Comparison of ENCODE assay signal across 15 mouse cellular contexts in the genomic region with DNA sequence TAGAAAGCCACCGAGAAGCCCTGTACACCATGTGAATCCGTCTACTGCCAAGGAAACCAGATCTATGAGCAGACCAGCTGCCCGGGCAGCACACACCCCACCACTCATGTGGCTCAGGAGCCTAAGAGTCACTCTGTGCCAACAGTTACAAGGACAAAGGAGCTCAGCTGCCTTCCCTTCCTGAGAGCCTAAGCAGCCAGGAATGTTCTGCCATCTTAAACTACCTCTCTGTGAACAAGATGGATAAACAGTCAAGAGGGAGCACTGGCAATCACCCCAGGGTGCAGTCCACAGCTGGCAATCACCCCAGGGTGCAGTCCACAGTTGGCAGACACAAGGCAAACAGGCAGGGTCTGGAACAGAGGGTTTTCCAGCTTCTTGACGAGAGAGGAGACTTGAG. TPM values are rescaled to one million over a fixed set of nuclear protein-coding genes. Genes with fewer than 3 reads are reported as not detected.
A peak's percentile ranks its signal among the peaks of the same experiment; 100 is the strongest.
DNase-seq lines count a peak whose midpoint lies in the region; ATAC-seq and TF ChIP-seq lines count a peak whose summit lies in the region.
"Had no signal": no experiment of that assay in that cellular context is flagged by ENCODE, and none has a peak within 500 bp of the region (broad histone marks: within the 10 kb centered on the region; RNA-seq: fewer than 3 reads in every experiment).

No protein-coding gene starts in this region.

- intact Hi-C loops in gastrocnemius, postnatal 14 days (cut with DNase I; ENCODE audit: low total_unique reads): no loop called here

- no peak overlapping the region for H3K27ac ChIP-seq in liver, embryonic 13.5 days
- H3K27ac ChIP-seq in lung, postnatal 0 days (ENCODE audit: low read length): peak overlapping the region; percentile 78
- H3K27ac ChIP-seq in neural tube, embryonic 15.5 days (replicated peaks): 0 out of 2 replicates have a peak overlapping the region, but pooled peaks have one; percentile 18
- H3K27ac ChIP-seq: intestine, embryonic 15.5 days; kidney, embryonic 15.5 days; limb, embryonic 12.5 days; midbrain, embryonic 13.5 days had no signal

- no peaks in the 10 kb centered on the region for H3K9me3 ChIP-seq in liver, embryonic 13.5 days (replicated peaks)
- no peaks in the 10 kb centered on the region for H3K9me3 ChIP-seq in lung, postnatal 0 days (ENCODE audit: low read length)
- no peaks in the 10 kb centered on the region for H3K9me3 ChIP-seq in neural tube, embryonic 15.5 days (replicated peaks)
- H3K9me3 ChIP-seq: G1E; intestine, embryonic 15.5 days; kidney, embryonic 15.5 days; limb, embryonic 12.5 days; midbrain, embryonic 13.5 days had no signal

- peak overlapping the region; percentile 27 for H3K9ac ChIP-seq in liver, embryonic 13.5 days
- H3K9ac ChIP-seq in lung, postnatal 0 days (replicated peaks; ENCODE audit: low read depth): no peak overlapping the region
- H3K9ac ChIP-seq in neural tube, embryonic 15.5 days (replicated peaks): no peak overlapping the region
- H3K9ac ChIP-seq: intestine, embryonic 15.5 days; kidney, embryonic 15.5 days; limb, embryonic 12.5 days; lung, embryonic 14.5 days had no signal

- no peak for ATAC-seq in liver, embryonic 13.5 days (ENCODE audit: low read depth)
- peak; percentile 89 for ATAC-seq in lung, postnatal 0 days
- no peak for ATAC-seq in neural tube, embryonic 15.5 days (ENCODE audit: low FRiP score)
- ATAC-seq: intestine, embryonic 15.5 days; midbrain, embryonic 13.5 days had no signal

- H3K4me3 ChIP-seq in liver, embryonic 13.5 days (replicated peaks): no peak overlapping the region
- no peak overlapping the region for H3K4me3 ChIP-seq in lung, postnatal 0 days (ENCODE audit: low read depth, low read length)
- no peak overlapping the region for H3K4me3 ChIP-seq in neural tube, embryonic 15.5 days (replicated peaks)
- H3K4me3 ChIP-seq: intestine, embryonic 15.5 days; kidney, embryonic 15.5 days; limb, embryonic 12.5 days; midbrain, embryonic 13.5 days had no signal

- H3K36me3 ChIP-seq in liver, embryonic 13.5 days: peaks cover 74% of the 10 kb centered on the region
- peaks cover 5% of the 10 kb centered on the region; the same call in 1 of the 2 replicates for H3K36me3 ChIP-seq in lung, postnatal 0 days (ENCODE audit: insufficient read depth, low read length)
- peaks cover 72% of the 10 kb centered on the region for H3K36me3 ChIP-seq in neural tube, embryonic 15.5 days

- no peak for TF ChIP-seq CTCF in lung, postnatal 0 days (IDR thresholded peaks at IDR 0.05)

- peak; percentile 52 for DNase-seq in gastrocnemius, postnatal 25 days
- DNase-seq in gastrocnemius, postnatal 14 days: no peak
- no peak for DNase-seq in liver, embryonic 13.5 days
- no peak for DNase-seq in liver
- DNase-seq in lung, postnatal 0 days (ENCODE audit: low spot score): peak; percentile 91
- no peak for DNase-seq in thymus, postnatal 36 days
- DNase-seq: lung, embryonic 14.5 days; right cerebral cortex, postnatal 4 days; thymus, adult 18-20 months had no signal

- no peak overlapping the region for H3K4me2 ChIP-seq in liver, embryonic 13.5 days
- no peak overlapping the region for H3K4me2 ChIP-seq in lung, postnatal 0 days (replicated peaks; ENCODE audit: low read depth, low read length)
- H3K4me2 ChIP-seq in neural tube, embryonic 15.5 days: no peak overlapping the region
- H3K4me2 ChIP-seq: intestine, embryonic 15.5 days; kidney, embryonic 15.5 days; limb, embryonic 12.5 days; lung, embryonic 14.5 days; midbrain, embryonic 13.5 days had no signal

- TF ChIP-seq EP300 in lung, postnatal 0 days (IDR thresholded peaks at IDR 0.05): peak; percentile 17; the same call in 1 of the 2 replicates

- H3K4me1 ChIP-seq in liver, embryonic 13.5 days (replicated peaks): peaks cover 86% of the 10 kb centered on the region
- H3K4me1 ChIP-seq in lung, postnatal 0 days (ENCODE audit: insufficient read depth, low read depth, low read length): no peaks in the 10 kb centered on the region; the same call in 1 of the 2 replicates
- no peaks in the 10 kb centered on the region for H3K4me1 ChIP-seq in neural tube, embryonic 15.5 days
- H3K4me1 ChIP-seq: intestine, embryonic 15.5 days; kidney, embryonic 15.5 days; limb, embryonic 12.5 days; midbrain, embryonic 13.5 days had no signal

- WGBS in liver, embryonic 13.5 days (ENCODE audit: insufficient replicate concordance): 83% methylated on average over 4 of the region's 4 CpGs
- WGBS in lung, postnatal 0 days: 47% methylated on average over 4 of the region's 4 CpGs
- 77% methylated on average over 4 of the region's 4 CpGs for WGBS in neural tube, embryonic 15.5 days

- no peaks in the 10 kb centered on the region for H3K27me3 ChIP-seq in liver, embryonic 13.5 days
- no peaks in the 10 kb centered on the region for H3K27me3 ChIP-seq in lung, postnatal 0 days (replicated peaks; ENCODE audit: insufficient read depth, low read length)
- no peaks in the 10 kb centered on the region for H3K27me3 ChIP-seq in neural tube, embryonic 15.5 days (replicated peaks)
- H3K27me3 ChIP-seq: intestine, embryonic 15.5 days; kidney, embryonic 15.5 days; limb, embryonic 12.5 days; midbrain, embryonic 13.5 days had no signal

RNA-seq across cellular contexts. Expression of a gene that starts 8.1 kb away (rescaled TPM):
- total RNA-seq in gastrocnemius, postnatal 25 days (2021): 1 to 10 TPM in 1 of 2 experiments, under 1 TPM in 1; 0.87 to 1.4 TPM
- 1 to 10 TPM in 1 of 2 experiments, under 1 TPM in 1; 0.76 to 1.6 TPM for total RNA-seq in gastrocnemius, postnatal 14 days (2021)
- polyA plus RNA-seq in liver, embryonic 13.5 days (2015; fragmentation: Nextera tagmentation; extraction: Ambion mirVana): 9.4 and 9.5 TPM in 2 replicates
- polyA plus RNA-seq in lung, postnatal 0 days (2015; fragmentation: Nextera tagmentation; extraction: Ambion mirVana): 4.2 and 7.5 TPM in 2 replicates
- 0.55 and 1.2 TPM in 2 replicates for polyA plus RNA-seq in neural tube, embryonic 15.5 days (2015; fragmentation: Nextera tagmentation; extraction: Ambion mirVana)

RNA-seq across cellular contexts. Expression of a gene that starts 8.2 kb away (rescaled TPM):
- 10 to 100 TPM; 20.5 to 23.1 TPM for total RNA-seq in gastrocnemius, postnatal 25 days (2021)
- total RNA-seq in gastrocnemius, postnatal 14 days (2021): 10 to 100 TPM; 20.6 to 21.5 TPM
- 103 and 108 TPM in 2 replicates for polyA plus RNA-seq in liver, embryonic 13.5 days (2015; fragmentation: Nextera tagmentation; extraction: Ambion mirVana)
- 116 and 141 TPM in 2 replicates for polyA plus RNA-seq in lung, postnatal 0 days (2015; fragmentation: Nextera tagmentation; extraction: Ambion mirVana)
- 141 and 159 TPM in 2 replicates for polyA plus RNA-seq in neural tube, embryonic 15.5 days (2015; fragmentation: Nextera tagmentation; extraction: Ambion mirVana)

RNA-seq across cellular contexts. Expression of a gene that starts 12.5 kb away (rescaled TPM):
- total RNA-seq in gastrocnemius, postnatal 25 days (2021): under 1 TPM; 0.49 to 0.99 TPM
- total RNA-seq in gastrocnemius, postnatal 14 days (2021): under 1 TPM; 0.40 to 0.45 TPM
- polyA plus RNA-seq in liver, embryonic 13.5 days (2015; fragmentation: Nextera tagmentation; extraction: Ambion mirVana): 2.1 and 2.8 TPM in 2 replicates
- polyA plus RNA-seq in lung, postnatal 0 days (2015; fragmentation: Nextera tagmentation; extraction: Ambion mirVana): 22.3 and 23.0 TPM in 2 replicates
- 1.1 and 4.7 TPM in 2 replicates for polyA plus RNA-seq in neural tube, embryonic 15.5 days (2015; fragmentation: Nextera tagmentation; extraction: Ambion mirVana)

RNA-seq across cellular contexts. Expression of a gene that starts 20.5 kb away (rescaled TPM):
- 10 to 100 TPM; 21.8 to 24.5 TPM for total RNA-seq in gastrocnemius, postnatal 25 days (2021)
- total RNA-seq in gastrocnemius, postnatal 14 days (2021): 10 to 100 TPM; 15.4 to 17.2 TPM
- 187 and 232 TPM in 2 replicates for polyA plus RNA-seq in liver, embryonic 13.5 days (2015; fragmentation: Nextera tagmentation; extraction: Ambion mirVana)
- 29.8 and 32.7 TPM in 2 replicates for polyA plus RNA-seq in lung, postnatal 0 days (2015; fragmentation: Nextera tagmentation; extraction: Ambion mirVana)
- polyA plus RNA-seq in neural tube, embryonic 15.5 days (2015; fragmentation: Nextera tagmentation; extraction: Ambion mirVana): 41.6 and 61.6 TPM in 2 replicates

RNA-seq across cellular contexts. Expression of a gene that starts 22.0 kb away (rescaled TPM):
- total RNA-seq in gastrocnemius, postnatal 25 days (2021): 1 to 10 TPM; 1.4 to 2.5 TPM
- total RNA-seq in gastrocnemius, postnatal 14 days (2021): 1 to 10 TPM; 3.4 to 3.7 TPM
- 6.2 and 6.7 TPM in 2 replicates for polyA plus RNA-seq in liver, embryonic 13.5 days (2015; fragmentation: Nextera tagmentation; extraction: Ambion mirVana)
- polyA plus RNA-seq in lung, postnatal 0 days (2015; fragmentation: Nextera tagmentation; extraction: Ambion mirVana): 34.5 and 34.6 TPM in 2 replicates
- 10.6 and 11.3 TPM in 2 replicates for polyA plus RNA-seq in neural tube, embryonic 15.5 days (2015; fragmentation: Nextera tagmentation; extraction: Ambion mirVana)

Comparison
In these comparisons a context has a peak if more than half of its experiments do, and no peak if none do; other contexts are left out.
1. DNase-seq: peak in gastrocnemius, postnatal 25 days (single experiment) and lung, postnatal 0 days (single experiment); none in gastrocnemius, postnatal 14 days (single experiment), liver, embryonic 13.5 days (single experiment), liver (single experiment) and thymus, postnatal 36 days (0 of 2).